Mouse (Mus musculus): ENCODE results near the gene 4930579F01Rik. TPM values are rescaled to one million over a fixed set of nuclear protein-coding genes. Genes with fewer than 3 reads are reported as not detected.
A peak's percentile ranks its signal among the peaks of the same experiment; 100 is the strongest.

The 4930579F01Rik gene
- polyA plus RNA-seq, 1 experiment from 2014 or later, result 0.22 TPM

- Histone ChIP-seq H3K4me1 (replicated peaks; ENCODE audit: control insufficient read depth, insufficient read depth) (no peaks in the 10 kb centered on the region), H3K4me3 (ENCODE audit: low read depth, low read length) (no peak overlapping the region), H3K27me3 (ENCODE audit: control insufficient read depth, insufficient read depth, low read length) (no peaks in the 10 kb centered on the region), H3K9me3 (ENCODE audit: control insufficient read depth, low read length) (no peaks in the 10 kb centered on the region), H3K36me3 (ENCODE audit: control insufficient read depth, insufficient read depth, low read length) (no peaks in the 10 kb centered on the region), H3K9ac (ENCODE audit: low read length) (no peak overlapping the region), H3K4me2 (replicated peaks; ENCODE audit: low read depth) (no peak overlapping the region), H3K27ac (replicated peaks) (peak overlapping the region; percentile 56)
- 78% methylated on average over 14 of the region's 14 CpGs for WGBS
- ATAC-seq (ENCODE audit: low FRiP score, low TSS enrichment) (no peak), DNase-seq (ENCODE audit: low spot score) (no peak)
- TF ChIP-seq CTCF (IDR thresholded peaks at IDR 0.05; ENCODE audit: low read depth) (no peak), EP300 (optimal IDR thresholded peaks at IDR 0.05) (no peak)
Observed at GRCm38 (mm10) chr3:138118831-138119230, 74.8 kb downstream of the 4930579F01Rik start.

- Histone ChIP-seq H3K4me2 (replicated peaks; ENCODE audit: low read depth) (no peak overlapping the region), H3K27me3 (ENCODE audit: control insufficient read depth, insufficient read depth, low read length) (no peaks in the 10 kb centered on the region), H3K9ac (ENCODE audit: low read length) (no peak overlapping the region), H3K9me3 (ENCODE audit: control insufficient read depth, low read length) (no peaks in the 10 kb centered on the region), H3K27ac (replicated peaks) (peak overlapping the region; percentile 56), H3K4me3 (ENCODE audit: low read depth, low read length) (no peak overlapping the region), H3K4me1 (replicated peaks; ENCODE audit: control insufficient read depth, insufficient read depth) (no peaks in the 10 kb centered on the region), H3K36me3 (ENCODE audit: control insufficient read depth, insufficient read depth, low read length) (no peaks in the 10 kb centered on the region)
- ATAC-seq (ENCODE audit: low FRiP score, low TSS enrichment) (peak; percentile 74), DNase-seq (ENCODE audit: low spot score) (no peak)
- TF ChIP-seq EP300 (optimal IDR thresholded peaks at IDR 0.05), result no peak
- no peak for TF ChIP-seq CTCF (IDR thresholded peaks at IDR 0.05; ENCODE audit: low read depth)
- 69% methylated on average over 6 of the region's 6 CpGs for WGBS
Observed at GRCm38 (mm10) chr3:138118392-138118791, 75.2 kb downstream of the 4930579F01Rik start.

DNA sequence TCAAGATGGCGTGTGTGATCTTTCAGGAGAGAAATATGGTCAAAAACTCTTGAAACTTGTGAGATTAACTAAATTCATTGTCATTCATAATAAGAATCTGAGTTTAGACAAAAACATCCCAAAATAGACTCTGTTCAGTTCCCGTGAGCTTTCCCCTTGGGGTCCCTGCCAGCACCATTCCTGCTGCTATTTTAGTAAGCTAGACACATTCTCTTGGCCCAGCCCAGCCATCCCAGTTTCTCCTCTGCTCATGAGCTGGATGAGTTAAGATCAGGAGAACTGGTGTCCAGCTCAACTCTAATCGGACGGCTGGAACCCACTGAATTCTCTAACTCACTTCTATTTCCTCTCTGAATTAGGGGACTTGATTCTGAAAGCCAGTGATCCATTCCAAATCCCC is 76.8 kb downstream of the 4930579F01Rik start:
- Histone ChIP-seq H3K9ac (ENCODE audit: low read length) (no peak overlapping the region), H3K4me2 (replicated peaks; ENCODE audit: low read depth) (no peak overlapping the region), H3K36me3 (ENCODE audit: control insufficient read depth, insufficient read depth, low read length) (no peaks in the 10 kb centered on the region), H3K27ac (replicated peaks) (no peak overlapping the region), H3K4me1 (replicated peaks; ENCODE audit: control insufficient read depth, insufficient read depth) (no peaks in the 10 kb centered on the region), H3K4me3 (ENCODE audit: low read depth, low read length) (no peak overlapping the region), H3K27me3 (ENCODE audit: control insufficient read depth, insufficient read depth, low read length) (no peaks in the 10 kb centered on the region), H3K9me3 (ENCODE audit: control insufficient read depth, low read length) (no peaks in the 10 kb centered on the region)
- no peak for TF ChIP-seq EP300 (optimal IDR thresholded peaks at IDR 0.05)
- TF ChIP-seq CTCF (IDR thresholded peaks at IDR 0.05; ENCODE audit: low read depth), result no peak
- ATAC-seq (ENCODE audit: low FRiP score, low TSS enrichment) (no peak), DNase-seq (ENCODE audit: low spot score) (no peak)
- WGBS, result 74% methylated on average over 4 of the region's 4 CpGs

GRCm38 (mm10) chr3:138114106-138114505 is 79.5 kb downstream of the 4930579F01Rik start:
- no peak overlapping the region for H3K4me2 ChIP-seq (replicated peaks; ENCODE audit: low read depth)
- no peak overlapping the region for H3K4me3 ChIP-seq (ENCODE audit: low read depth, low read length)
- no peaks in the 10 kb centered on the region for H3K9me3 ChIP-seq (ENCODE audit: control insufficient read depth, low read length)
- no peak overlapping the region for H3K9ac ChIP-seq (ENCODE audit: low read length)
- H3K27me3 ChIP-seq (ENCODE audit: control insufficient read depth, insufficient read depth, low read length), result no peaks in the 10 kb centered on the region
- DNase-seq (ENCODE audit: low spot score) (no peak), ATAC-seq (ENCODE audit: low FRiP score, low TSS enrichment) (no peak)
- no peak overlapping the region for H3K27ac ChIP-seq (replicated peaks)
- TF ChIP-seq EP300 (optimal IDR thresholded peaks at IDR 0.05) (no peak), CTCF (IDR thresholded peaks at IDR 0.05; ENCODE audit: low read depth) (no peak)
- WGBS, result 82% methylated on average over 17 of the region's 17 CpGs
- no peaks in the 10 kb centered on the region for H3K36me3 ChIP-seq (ENCODE audit: control insufficient read depth, insufficient read depth, low read length)
- no peaks in the 10 kb centered on the region for H3K4me1 ChIP-seq (replicated peaks; ENCODE audit: control insufficient read depth, insufficient read depth)

Other genes starting within 250 kb of the 4930579F01Rik start
- gene Dapp1, start 212.3 kb downstream of the 4930579F01Rik start, polyA plus RNA-seq (2015; fragmentation: Nextera tagmentation; extraction: Ambion mirVana), result 24.0 and 26.8 TPM in 2 replicates
- gene 1110002E22Rik, start 128.8 kb downstream of the 4930579F01Rik start, polyA plus RNA-seq (2015; fragmentation: Nextera tagmentation; extraction: Ambion mirVana), result 0.04 and 0.07 TPM in 2 replicates
- gene Gm5105, start 126.4 kb downstream of the 4930579F01Rik start, polyA plus RNA-seq (2015; fragmentation: Nextera tagmentation; extraction: Ambion mirVana), result 0.06 TPM in 1 of 2 replicates, not detected in the other
- 4.5 and 5.3 TPM in 2 replicates for gene Trmt10a, start 50.4 kb downstream of the 4930579F01Rik start, polyA plus RNA-seq (2015; fragmentation: Nextera tagmentation; extraction: Ambion mirVana)
- 14.1 TPM in 2 replicates for gene Mttp, start 48.9 kb downstream of the 4930579F01Rik start, polyA plus RNA-seq (2015; fragmentation: Nextera tagmentation; extraction: Ambion mirVana)
- 31.3 and 43.4 TPM in 2 replicates for gene Adh7, start 23.9 kb upstream of the 4930579F01Rik start, polyA plus RNA-seq (2015; fragmentation: Nextera tagmentation; extraction: Ambion mirVana)
- gene Adh1, start 67.2 kb upstream of the 4930579F01Rik start, polyA plus RNA-seq (2015; fragmentation: Nextera tagmentation; extraction: Ambion mirVana), result 134 and 155 TPM in 2 replicates
- 32.6 and 47.0 TPM in 2 replicates for gene Adh6a, start 119.5 kb upstream of the 4930579F01Rik start, polyA plus RNA-seq (2015; fragmentation: Nextera tagmentation; extraction: Ambion mirVana)
- 0.74 and 0.79 TPM in 2 replicates for gene Adh6b, start 147.9 kb upstream of the 4930579F01Rik start, polyA plus RNA-seq (2015; fragmentation: Nextera tagmentation; extraction: Ambion mirVana)
- not detected in 2 replicates for gene Adh4, start 221.6 kb upstream of the 4930579F01Rik start, polyA plus RNA-seq (2015; fragmentation: Nextera tagmentation; extraction: Ambion mirVana)
- 99.8 and 104 TPM in 2 replicates for gene Adh5, start 249.3 kb upstream of the 4930579F01Rik start, polyA plus RNA-seq (2015; fragmentation: Nextera tagmentation; extraction: Ambion mirVana)